32 mouse cellular contexts compared by ENCODE assay signal in genomic region chr2:129252836-129253630, GRCm38 (mm10). TPM values are rescaled to one million over a fixed set of nuclear protein-coding genes. Genes with fewer than 3 reads are reported as not detected.
DNase-seq lines count a peak whose midpoint lies in the region; ATAC-seq and TF ChIP-seq lines count a peak whose summit lies in the region.
"Had no signal": no experiment of that assay in that cellular context is flagged by ENCODE, and none has a peak within 500 bp of the region (broad histone marks: within the 10 kb centered on the region; RNA-seq: fewer than 3 reads in every experiment).

No protein-coding gene starts in this region.

- no peak; the same call in 1 of the 2 replicates for ATAC-seq in intestine, embryonic 15.5 days
- no peak for ATAC-seq in frontal cortex, adult (ENCODE audit: low TSS enrichment)
- ATAC-seq: forebrain, embryonic 16.5 days had no signal

- no peak overlapping the region for H3K9ac ChIP-seq in intestine, embryonic 15.5 days
- H3K9ac ChIP-seq: hindbrain, embryonic 12.5 days; limb, embryonic 15.5 days; liver, embryonic 15.5 days; lung, embryonic 14.5 days; neural tube, embryonic 12.5 days; stomach, embryonic 15.5 days had no signal

- H3K4me1 ChIP-seq in heart, embryonic 10.5 days, result peaks cover 11% of the 10 kb centered on the region; the same call in 1 of the 2 replicates
- peaks cover 8% of the 10 kb centered on the region for H3K4me1 ChIP-seq in testis, adult 2 months (ENCODE audit: control insufficient read depth, insufficient read depth, low read length)
- peaks cover 20% of the 10 kb centered on the region for H3K4me1 ChIP-seq in intestine, embryonic 15.5 days (replicated peaks)
- H3K4me1 ChIP-seq: limb, embryonic 15.5 days; midbrain, embryonic 10.5 days; neural tube, embryonic 12.5 days; stomach, embryonic 15.5 days had no signal

- H3K27ac ChIP-seq in heart, embryonic 10.5 days, result 0 out of 2 replicates have a peak overlapping the region, but pooled peaks have one; percentile 10
- no peak overlapping the region for H3K27ac ChIP-seq in testis, adult 2 months (ENCODE audit: control insufficient read depth, insufficient read depth, low read depth, low read length)
- 0 out of 2 replicates have a peak overlapping the region, but pooled peaks have one; percentile 13 for H3K27ac ChIP-seq in intestine, embryonic 15.5 days
- H3K27ac ChIP-seq: hindbrain, embryonic 12.5 days; limb, embryonic 10.5 days; limb, embryonic 15.5 days; liver, embryonic 15.5 days; midbrain, embryonic 10.5 days; neural tube, embryonic 12.5 days; stomach, embryonic 15.5 days had no signal

- no peak overlapping the region for H3K4me3 ChIP-seq in heart, embryonic 10.5 days
- H3K4me3 ChIP-seq in testis, adult 2 months (ENCODE audit: control insufficient read depth, low read depth, low read length), result peak overlapping the region; percentile 70
- no peak overlapping the region for H3K4me3 ChIP-seq in intestine, embryonic 15.5 days (replicated peaks)
- H3K4me3 ChIP-seq: erythroblast, embryonic 14.5 days; hindbrain, embryonic 12.5 days; limb, embryonic 10.5 days; limb, embryonic 15.5 days; liver, embryonic 15.5 days; midbrain, embryonic 10.5 days; myocyte; neural tube, embryonic 12.5 days; stomach, embryonic 15.5 days had no signal

- H3K4me2 ChIP-seq in intestine, embryonic 15.5 days (replicated peaks), result no peak overlapping the region
- H3K4me2 ChIP-seq: heart, embryonic 11.5 days; hindbrain, embryonic 12.5 days; limb, embryonic 15.5 days; liver, embryonic 15.5 days; lung, embryonic 14.5 days; neural tube, embryonic 12.5 days; stomach, embryonic 15.5 days had no signal

- TF ChIP-seq POLR2A in testis, adult 2 months (IDR thresholded peaks at IDR 0.05; ENCODE audit: control insufficient read depth, low read depth, low read length), result peak; percentile 33; the same call in 1 of the 2 replicates

- H3K9me3 ChIP-seq in heart, embryonic 10.5 days, result no peaks in the 10 kb centered on the region
- no peaks in the 10 kb centered on the region for H3K9me3 ChIP-seq in intestine, embryonic 15.5 days
- H3K9me3 ChIP-seq: hindbrain, embryonic 12.5 days; limb, embryonic 10.5 days; limb, embryonic 15.5 days; liver, embryonic 15.5 days; midbrain, embryonic 10.5 days; neural tube, embryonic 12.5 days; stomach, embryonic 15.5 days had no signal

- DNase-seq in heart, embryonic 10.5 days (ENCODE audit: low spot score), result no peak
- no peak for DNase-seq in heart, adult 8-10 months (ENCODE audit: low spot score)
- no peak for DNase-seq in testis, postnatal 10 days (ENCODE audit: low spot score)
- no peak for DNase-seq in adipocyte (ENCODE audit: low spot score)
- DNase-seq: adrenal gland, postnatal 36 days; cerebellum, adult 18-20 months; cerebellum, postnatal 10 days; heart, postnatal 36 days; kidney, postnatal 14 days; layer of hippocampus, adult 9-11 months; lung, embryonic 14.5 days; lung, postnatal 14 days; right cerebral cortex, postnatal 4 days; thymus, adult 18-20 months; thymus, postnatal 25 days had no signal

- TF ChIP-seq CTCF in testis, adult 2 months (IDR thresholded peaks at IDR 0.05; ENCODE audit: control insufficient read depth, insufficient read depth, insufficient replicate concordance, low read depth, low read length), result no peak

- H3K27me3 ChIP-seq in heart, embryonic 10.5 days (ENCODE audit: insufficient read depth, poor library complexity, severe bottlenecking), result no peaks in the 10 kb centered on the region
- no peaks in the 10 kb centered on the region for H3K27me3 ChIP-seq in testis, adult 2 months (ENCODE audit: control insufficient read depth, insufficient read depth, low read length)
- no peaks in the 10 kb centered on the region for H3K27me3 ChIP-seq in intestine, embryonic 15.5 days (replicated peaks)
- H3K27me3 ChIP-seq: hindbrain, embryonic 12.5 days; limb, embryonic 15.5 days; liver, embryonic 15.5 days; neural tube, embryonic 12.5 days; stomach, embryonic 15.5 days had no signal

- WGBS in heart, embryonic 10.5 days, result 79% methylated on average over 19 of the region's 19 CpGs
- WGBS in intestine, embryonic 15.5 days, result 79% methylated on average over 19 of the region's 19 CpGs

- no peaks in the 10 kb centered on the region for H3K36me3 ChIP-seq in heart, embryonic 10.5 days
- no peaks in the 10 kb centered on the region for H3K36me3 ChIP-seq in testis, adult 2 months (ENCODE audit: control insufficient read depth, insufficient read depth, low read length)
- H3K36me3 ChIP-seq in intestine, embryonic 15.5 days, result no peaks in the 10 kb centered on the region
- H3K36me3 ChIP-seq: hindbrain, embryonic 12.5 days; limb, embryonic 10.5 days; limb, embryonic 15.5 days; liver, embryonic 15.5 days; midbrain, embryonic 10.5 days; neural tube, embryonic 12.5 days; stomach, embryonic 15.5 days had no signal

RNA-seq across cellular contexts. Expression of gene Ckap2l, which starts 44.0 kb away (rescaled TPM):
- polyA plus RNA-seq in heart, embryonic 10.5 days (2016; fragmentation: Nextera tagmentation; extraction: Ambion mirVana), result 48.4 and 50.4 TPM in 2 replicates
- total RNA-seq in heart, adult 8-10 months (2022), result under 1 TPM; 0.19 to 0.78 (median 0.33) TPM
- 10.2 and 11.6 TPM in 2 replicates for polyA plus RNA-seq in testis, adult 2 months (2012; rRNA removed)
- polyA plus RNA-seq in intestine, embryonic 15.5 days (2015; fragmentation: Nextera tagmentation; extraction: Ambion mirVana), result 34.2 and 35.8 TPM in 2 replicates
- total RNA-seq: gastrocnemius, adult 8-10 months had no signal

RNA-seq across cellular contexts. Expression of gene Slc20a1, which starts 54.5 kb away (rescaled TPM):
- polyA plus RNA-seq in heart, embryonic 10.5 days (2016; fragmentation: Nextera tagmentation; extraction: Ambion mirVana), result 41.6 and 41.8 TPM in 2 replicates
- 10 to 100 TPM in 2 of 4 experiments, 1 to 10 TPM in 2; 7.6 to 13.2 (median 10.0) TPM for total RNA-seq in heart, adult 8-10 months (2022)
- polyA plus RNA-seq in testis, adult 2 months (2012; rRNA removed), result 10.8 and 14.9 TPM in 2 replicates
- polyA plus RNA-seq in intestine, embryonic 15.5 days (2015; fragmentation: Nextera tagmentation; extraction: Ambion mirVana), result 33.6 and 35.4 TPM in 2 replicates

RNA-seq across cellular contexts. Expression of gene Il1a, which starts 56.7 kb away (rescaled TPM):
- 0.24 TPM in 1 of 2 replicates, not detected in the other for polyA plus RNA-seq in heart, embryonic 10.5 days (2016; fragmentation: Nextera tagmentation; extraction: Ambion mirVana)
- total RNA-seq in heart, adult 8-10 months (2022), result not detected
- polyA plus RNA-seq in testis, adult 2 months (2012; rRNA removed), result 0.11 and 0.22 TPM in 2 replicates
- polyA plus RNA-seq in intestine, embryonic 15.5 days (2015; fragmentation: Nextera tagmentation; extraction: Ambion mirVana), result 0.40 and 0.68 TPM in 2 replicates
- total RNA-seq: gastrocnemius, adult 8-10 months; gastrocnemius, postnatal 4 days; heart, postnatal 36 days had no signal
- polyA plus RNA-seq: embryonic facial prominence, embryonic 14.5 days; erythroblast, embryonic 14.5 days; limb, embryonic 10.5 days; lung, embryonic 14.5 days; myocyte had no signal
